Mouse (Mus musculus): ENCODE measurements around the gene Tie1. TPM values are rescaled to one million over a fixed set of nuclear protein-coding genes. Genes with fewer than 3 reads are reported as not detected.
"Not testable (repeated sequence)": the region's sequence is repeated elsewhere in the genome, so short reads cannot be mapped to it uniquely, and the experiment has no call there.

Tie1 gene
- polyA plus RNA-seq, 1 experiment: 16.2 TPM

DNA sequence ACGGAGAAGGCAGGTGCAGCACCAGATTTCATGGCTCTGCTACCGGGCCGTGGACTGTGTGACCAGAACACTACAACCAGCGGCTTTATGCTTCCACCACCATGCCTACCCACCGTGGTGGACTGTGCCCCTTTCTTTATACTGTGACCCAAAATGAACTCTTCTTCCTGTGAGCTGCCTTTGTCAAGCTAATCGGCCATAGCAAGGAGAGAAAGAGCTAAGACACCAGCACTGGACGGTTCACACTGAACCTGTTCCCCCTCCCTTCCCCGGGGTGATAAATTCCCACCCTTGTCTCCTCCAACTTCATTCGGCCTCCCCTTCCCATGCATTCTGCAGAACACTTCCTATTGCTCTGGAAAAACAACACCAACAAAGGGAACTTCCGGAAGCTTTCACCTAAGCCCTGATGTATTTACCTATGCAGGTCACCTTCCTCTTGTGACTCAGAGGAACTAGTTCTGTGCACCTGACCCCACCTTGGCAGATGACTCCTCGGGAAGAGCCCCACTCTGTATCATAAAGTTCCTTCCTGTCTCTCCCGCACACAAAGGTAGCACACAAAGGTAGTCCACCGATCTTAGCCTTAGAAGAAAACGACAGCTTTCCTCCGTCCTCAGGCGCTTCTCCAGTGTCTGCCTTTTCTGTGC lies 27.8 kb upstream of the Tie1 start:
- H3K4me1 ChIP-seq (ENCODE audit: control insufficient read depth, insufficient read depth, insufficient read length, low read length): peaks cover 28% of the 10 kb centered on the region; the same call in 1 of the 2 replicates

GRCm38 (mm10) chr4:118516699-118517496 lies 27.0 kb upstream of the Tie1 start:
- 10% methylated on average over 20 of the region's 20 CpGs for WGBS
- peak overlapping the region; percentile 100 for H3K27ac ChIP-seq (ENCODE audit: insufficient read depth, low read depth, low read length)
- H3K27me3 ChIP-seq (ENCODE audit: control insufficient read depth, insufficient read depth, low read length): no peaks in the 10 kb centered on the region
- peak overlapping the region; percentile 51 for H3K4me3 ChIP-seq (ENCODE audit: low read depth, low read length)
- TF ChIP-seq CTCF (IDR thresholded peaks at IDR 0.05; ENCODE audit: extremely low read depth, insufficient read length, insufficient replicate concordance, low read depth, low read length) (0 out of 2 replicates have a peak, but pooled peaks have one; percentile 12), POLR2A (IDR thresholded peaks at IDR 0.05; ENCODE audit: low read depth, low read length) (peak; percentile 52; the same call in 1 of the 2 replicates)
- no peaks in the 10 kb centered on the region for H3K36me3 ChIP-seq (ENCODE audit: control insufficient read depth, insufficient read depth, low read length)
- peaks cover 28% of the 10 kb centered on the region; the same call in 1 of the 2 replicates for H3K4me1 ChIP-seq (ENCODE audit: control insufficient read depth, insufficient read depth, insufficient read length, low read length)

More for the DNA sequence above, 27.8 kb upstream of the Tie1 start:
- WGBS: 19% methylated on average over 16 of the region's 16 CpGs
- TF ChIP-seq CTCF (IDR thresholded peaks at IDR 0.05; ENCODE audit: extremely low read depth, insufficient read length, insufficient replicate concordance, low read depth, low read length): no peak
- TF ChIP-seq POLR2A (IDR thresholded peaks at IDR 0.05; ENCODE audit: low read depth, low read length): no peak
- H3K36me3 ChIP-seq (ENCODE audit: control insufficient read depth, insufficient read depth, low read length): no peaks in the 10 kb centered on the region
- H3K4me3 ChIP-seq (ENCODE audit: low read depth, low read length): peak overlapping the region; percentile 51
- H3K27me3 ChIP-seq (ENCODE audit: control insufficient read depth, insufficient read depth, low read length): no peaks in the 10 kb centered on the region
- H3K27ac ChIP-seq (ENCODE audit: insufficient read depth, low read depth, low read length): peak overlapping the region; percentile 100

GRCm38 (mm10) chr4:118509050-118509449 lies 19.2 kb upstream of the Tie1 start:
- H3K4me3 ChIP-seq (ENCODE audit: low read depth, low read length): no peak overlapping the region
- 28% methylated on average over 6 of the region's 6 CpGs for WGBS
- H3K4me1 ChIP-seq (ENCODE audit: control insufficient read depth, insufficient read depth, insufficient read length, low read length): peaks cover 10% of the 10 kb centered on the region
- no peak overlapping the region for H3K27ac ChIP-seq (ENCODE audit: insufficient read depth, low read depth, low read length)
- no peaks in the 10 kb centered on the region for H3K36me3 ChIP-seq (ENCODE audit: control insufficient read depth, insufficient read depth, low read length)
- no peaks in the 10 kb centered on the region for H3K27me3 ChIP-seq (ENCODE audit: control insufficient read depth, insufficient read depth, low read length)
- TF ChIP-seq POLR2A (IDR thresholded peaks at IDR 0.05; ENCODE audit: low read depth, low read length): no peak

DNA sequence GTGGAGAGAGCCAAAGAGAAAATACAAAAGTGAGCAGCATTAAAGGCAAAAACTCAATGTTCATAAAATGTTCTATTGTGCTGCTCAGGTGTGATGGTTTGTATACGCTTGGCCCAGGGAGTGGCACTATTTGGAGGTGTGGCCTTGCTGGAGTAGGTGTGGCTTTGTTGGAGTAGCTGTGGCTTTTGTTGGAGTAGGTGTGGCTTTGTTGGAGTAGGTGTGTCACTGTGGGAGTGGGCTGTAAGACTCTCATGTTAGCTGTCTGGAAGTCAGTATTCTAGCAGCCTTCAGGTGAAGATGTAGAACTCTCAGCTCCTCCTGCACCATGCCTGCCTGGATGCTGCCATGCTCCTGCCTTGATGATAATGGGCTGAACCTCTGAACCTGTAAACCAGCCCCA lies 17.3 kb upstream of the Tie1 start:
- not testable (repeated sequence) for H3K27me3 ChIP-seq (ENCODE audit: control insufficient read depth, insufficient read depth, low read length); H3K4me1 ChIP-seq (ENCODE audit: control insufficient read depth, insufficient read depth, insufficient read length, low read length); H3K27ac ChIP-seq (ENCODE audit: insufficient read depth, low read depth, low read length); H3K4me3 ChIP-seq (ENCODE audit: low read depth, low read length); H3K36me3 ChIP-seq (ENCODE audit: control insufficient read depth, insufficient read depth, low read length)
- WGBS: 57% methylated on average over 1 of the region's 1 CpGs

GRCm38 (mm10) chr4:118505551-118505950 lies 15.7 kb upstream of the Tie1 start:
- TF ChIP-seq POLR2A (IDR thresholded peaks at IDR 0.05; ENCODE audit: low read depth, low read length): no peak
- TF ChIP-seq CTCF (IDR thresholded peaks at IDR 0.05; ENCODE audit: extremely low read depth, insufficient read length, insufficient replicate concordance, low read depth, low read length): no peak
- Histone ChIP-seq H3K4me1 (ENCODE audit: control insufficient read depth, insufficient read depth, insufficient read length, low read length) (peaks cover 8% of the 10 kb centered on the region), H3K27me3 (ENCODE audit: control insufficient read depth, insufficient read depth, low read length) (no peaks in the 10 kb centered on the region), H3K36me3 (ENCODE audit: control insufficient read depth, insufficient read depth, low read length) (no peaks in the 10 kb centered on the region), H3K4me3 (ENCODE audit: low read depth, low read length) (no peak overlapping the region), H3K27ac (ENCODE audit: insufficient read depth, low read depth, low read length) (no peak overlapping the region)
- 5% methylated on average over 3 of the region's 3 CpGs for WGBS

GRCm38 (mm10) chr4:118500792-118501191 lies 10.9 kb upstream of the Tie1 start:
- TF ChIP-seq POLR2A (IDR thresholded peaks at IDR 0.05; ENCODE audit: low read depth, low read length) (no peak), CTCF (IDR thresholded peaks at IDR 0.05; ENCODE audit: extremely low read depth, insufficient read length, insufficient replicate concordance, low read depth, low read length) (no peak)
- Histone ChIP-seq H3K4me1 (ENCODE audit: control insufficient read depth, insufficient read depth, insufficient read length, low read length) (peaks cover 7% of the 10 kb centered on the region), H3K27me3 (ENCODE audit: control insufficient read depth, insufficient read depth, low read length) (no peaks in the 10 kb centered on the region), H3K4me3 (ENCODE audit: low read depth, low read length) (no peak overlapping the region), H3K27ac (ENCODE audit: insufficient read depth, low read depth, low read length) (no peak overlapping the region), H3K36me3 (ENCODE audit: control insufficient read depth, insufficient read depth, low read length) (no peaks in the 10 kb centered on the region)
- WGBS: 68% methylated on average over 9 of the region's 9 CpGs

DNA sequence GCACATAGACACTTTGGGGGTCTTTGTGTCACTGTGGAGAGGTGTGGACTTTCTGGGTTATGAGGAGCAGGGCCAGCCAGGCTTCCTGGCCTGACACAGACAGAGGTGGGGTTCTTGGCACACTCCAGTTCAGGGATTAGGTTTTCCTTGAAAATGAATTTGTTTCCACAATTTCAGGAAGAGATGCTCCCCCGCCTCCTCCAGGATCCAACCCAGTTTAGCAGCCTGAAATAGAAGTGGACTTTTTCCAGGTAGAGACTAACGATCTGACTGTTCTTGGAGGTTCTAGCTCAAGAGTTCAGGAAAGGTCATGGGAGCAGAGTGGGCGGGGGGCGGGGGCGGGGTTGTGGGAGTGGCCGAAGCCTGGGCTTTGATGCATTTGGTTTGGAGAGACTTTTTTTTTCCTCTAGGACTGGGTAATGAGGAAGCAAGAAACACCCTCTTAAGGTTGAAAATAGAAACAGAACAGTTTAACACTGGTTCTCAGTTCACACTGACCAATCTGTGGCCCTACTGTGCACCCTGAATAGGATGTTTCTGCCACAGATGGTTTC lies 10.4 kb upstream of the Tie1 start:
- Histone ChIP-seq H3K27ac (ENCODE audit: insufficient read depth, low read depth, low read length) (no peak overlapping the region), H3K4me1 (ENCODE audit: control insufficient read depth, insufficient read depth, insufficient read length, low read length) (peaks cover 5% of the 10 kb centered on the region; the same call in 1 of the 2 replicates), H3K27me3 (ENCODE audit: control insufficient read depth, insufficient read depth, low read length) (no peaks in the 10 kb centered on the region), H3K36me3 (ENCODE audit: control insufficient read depth, insufficient read depth, low read length) (no peaks in the 10 kb centered on the region), H3K4me3 (ENCODE audit: low read depth, low read length) (no peak overlapping the region)
- WGBS: 40% methylated on average over 6 of the region's 6 CpGs
- TF ChIP-seq CTCF (IDR thresholded peaks at IDR 0.05; ENCODE audit: extremely low read depth, insufficient read length, insufficient replicate concordance, low read depth, low read length) (no peak), POLR2A (IDR thresholded peaks at IDR 0.05; ENCODE audit: low read depth, low read length) (no peak)

All from small intestine, adult 2 months (tissue).